Mouse (Mus musculus) heart, adult 2 months (tissue): ENCODE data around the gene Slc2a8. TPM values are rescaled to one million over a fixed set of nuclear protein-coding genes. Genes with fewer than 3 reads are reported as not detected.

Experiments used
- DNase-seq, 2 experiments: peaks; one replicate each; pipeline ENCODE4 v3.0.0; 2021
- H3K27ac ChIP-seq: fragments of 200-600 bp; 2 replicates; pipeline ENCODE4 v1.8.1; 2022
- H3K27me3 ChIP-seq: fragments of 200-500 bp; 2 replicates; pipeline ENCODE4 v1.6.1; 2012; ENCODE audit warnings: mild to moderate bottlenecking, low read length, inconsistent platforms, mixed read lengths; ENCODE audit not compliant: control insufficient read depth, insufficient read depth
- H3K36me3 ChIP-seq: fragments of 200-500 bp; 2 replicates; pipeline ENCODE4 v1.6.1; 2012; ENCODE audit warnings: low read length, inconsistent platforms; ENCODE audit not compliant: control insufficient read depth, insufficient read depth
- H3K4me1 ChIP-seq: fragments of 200-500 bp; 2 replicates; pipeline ENCODE4 v1.6.1; 2011; ENCODE audit warnings: low read length; ENCODE audit not compliant: control insufficient read depth, insufficient read depth
- H3K4me3 ChIP-seq: fragments of 200-600 bp; 2 replicates; pipeline ENCODE4 v1.8.1; 2022
- H3K79me2 ChIP-seq: fragments of 200-500 bp; replicated peaks from 2 replicates; pipeline ENCODE4 v1.6.1; 2012; ENCODE audit warnings: mild to moderate bottlenecking, inconsistent platforms, low read length, moderate library complexity, mixed read lengths; ENCODE audit not compliant: control insufficient read depth, insufficient read depth
- H3K9ac ChIP-seq: fragments of 200-500 bp; 2 replicates; pipeline ENCODE4 v1.6.1; 2012; ENCODE audit warnings: low read depth, mild to moderate bottlenecking, control low read depth, inconsistent platforms, low read length, mixed read lengths
- CTCF ChIP-seq: fragments of 200-600 bp; IDR thresholded peaks from 2 replicates; pipeline ENCODE4 v1.8.1; 2022; ENCODE audit warnings: antibody characterized with exemption, mild to moderate bottlenecking, moderate library complexity
- EP300 ChIP-seq: fragments of 200-500 bp; IDR thresholded peaks from 2 replicates; pipeline ENCODE4 v1.6.1; 2011; ENCODE audit warnings: low read depth, low read length, control low read depth; ENCODE audit not compliant: insufficient read depth
- POLR2A ChIP-seq: fragments of 200-500 bp; IDR thresholded peaks from 2 replicates; pipeline ENCODE4 v1.6.1; 2011; ENCODE audit warnings: mild to moderate bottlenecking, low read depth, low read length, control low read depth; ENCODE audit not compliant: insufficient read depth
- WGBS: fragments of 180-500 bp; shearing (Covaris S2); methylation state at CpG from one replicate; pipeline ENCODE4 v1.1.7; 2018; 5-methylcytosine and 5-hydroxymethylcytosine counted together
- intact Hi-C: fragments of 180-260 bp; cut with DNase I; formaldehyde crosslinking; loops from one replicate; pipeline ENCODE4 v1.15.1; 2025
- polyA plus RNA-seq: library from polyadenylated mRNA; depleted of rRNA; stranded (reverse); fragments of >200 nt; gene quantifications from 2 replicates; pipeline ENCODE4 v1.2.3, GENCODE M21; 2012
- total RNA-seq, 2 experiments: library from RNA; stranded (reverse); gene quantifications; 2 replicates each; pipeline ENCODE4 v1.2.3; 2021

Gene Slc2a8
- total and polyA plus RNA-seq, 3 experiments, result 12.8 to 35.7 (median 16.6) TPM

DNA sequence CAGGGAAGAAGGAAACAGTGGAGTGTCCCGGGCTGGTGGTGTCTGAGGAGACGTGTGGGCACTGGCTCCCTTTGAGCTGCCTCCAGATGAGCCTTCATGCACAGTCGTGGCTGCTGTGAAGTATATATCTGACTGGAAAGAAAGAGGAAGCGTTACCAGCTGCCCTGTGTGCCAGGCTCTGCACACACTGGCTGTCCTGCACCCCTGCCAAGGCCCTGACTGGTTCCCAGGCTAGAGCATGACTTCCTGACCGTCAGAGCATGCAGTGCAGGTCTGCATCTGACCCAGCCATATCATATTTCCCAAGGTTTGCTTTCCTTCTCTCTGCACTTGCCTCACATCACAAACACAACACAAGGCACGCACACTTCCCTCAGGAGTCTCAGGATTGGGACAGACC is 10.2 kb upstream of the Slc2a8 start:
- no peaks in the 10 kb centered on the region for H3K36me3 ChIP-seq
- intact Hi-C loops, result no loop called here
- no peaks in the 10 kb centered on the region for H3K27me3 ChIP-seq
- H3K79me2 ChIP-seq, result no peaks in the 10 kb centered on the region
- no peak for TF ChIP-seq CTCF
- no peak for TF ChIP-seq EP300
- no peak for TF ChIP-seq POLR2A
- H3K27ac ChIP-seq, result no peak overlapping the region
- no peak overlapping the region for H3K4me3 ChIP-seq
- WGBS, result 55% methylated on average over 6 of the region's 6 CpGs
- peak in 1 of 2 experiments; percentile 31 for DNase-seq
- H3K9ac ChIP-seq, result no peak overlapping the region
- H3K4me1 ChIP-seq, result no peaks in the 10 kb centered on the region

GRCm38 (mm10) chr2:32990167-32990832 is 8.4 kb upstream of the Slc2a8 start:
- DNase-seq, result no peak
- TF ChIP-seq EP300 (no peak), POLR2A (no peak), CTCF (peak; percentile 76)
- Histone ChIP-seq H3K4me3 (no peak overlapping the region), H3K36me3 (no peaks in the 10 kb centered on the region), H3K27me3 (no peaks in the 10 kb centered on the region), H3K27ac (no peak overlapping the region), H3K79me2 (no peaks in the 10 kb centered on the region), H3K4me1 (no peaks in the 10 kb centered on the region), H3K9ac (no peak overlapping the region)
- intact Hi-C loops, result no loop called here
- WGBS, result 65% methylated on average over 13 of the region's 13 CpGs

- WGBS, result 60% methylated on average over 3 of the region's 3 CpGs
- Histone ChIP-seq H3K36me3 (no peaks in the 10 kb centered on the region), H3K4me1 (no peaks in the 10 kb centered on the region), H3K79me2 (no peaks in the 10 kb centered on the region), H3K9ac (no peak overlapping the region), H3K27me3 (no peaks in the 10 kb centered on the region), H3K4me3 (no peak overlapping the region), H3K27ac (no peak overlapping the region)
- no peak for TF ChIP-seq EP300
- TF ChIP-seq CTCF, result no peak
- no peak for TF ChIP-seq POLR2A
- intact Hi-C loops, result no loop called here
- no peak for DNase-seq
These were observed 7.5 kb upstream of the Slc2a8 start for GRCm38 (mm10) chr2:32989376-32989775.

DNA sequence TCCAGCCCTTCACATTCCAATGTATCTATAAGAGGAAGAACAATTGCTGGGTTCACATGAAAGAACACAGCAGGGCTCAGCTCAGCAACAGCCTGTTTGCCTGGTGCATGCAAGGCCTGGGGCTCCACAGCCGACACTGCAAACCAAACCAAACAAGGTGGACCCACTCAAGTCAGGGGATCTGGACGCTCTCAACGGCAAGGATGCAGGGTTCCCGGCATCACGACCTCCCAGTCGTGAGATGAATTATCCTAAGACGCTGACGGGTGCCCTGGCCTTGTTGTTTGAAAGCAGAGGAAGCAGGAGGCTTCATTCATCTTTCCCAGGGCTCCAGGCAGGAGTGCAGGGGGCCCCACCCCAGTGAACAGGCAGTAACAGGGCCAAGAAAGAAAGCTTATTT is 4.0 kb upstream of the Slc2a8 start:
- intact Hi-C loops, result no loop called here
- Histone ChIP-seq H3K27me3 (no peaks in the 10 kb centered on the region), H3K27ac (no peak overlapping the region), H3K9ac (no peak overlapping the region), H3K36me3 (no peaks in the 10 kb centered on the region), H3K79me2 (no peaks in the 10 kb centered on the region), H3K4me3 (no peak overlapping the region), H3K4me1 (no peaks in the 10 kb centered on the region; the same call in none of the 2 replicates)
- WGBS, result 76% methylated on average over 8 of the region's 8 CpGs
- TF ChIP-seq POLR2A (no peak), CTCF (no peak), EP300 (no peak)
- DNase-seq, result no peak

DNA sequence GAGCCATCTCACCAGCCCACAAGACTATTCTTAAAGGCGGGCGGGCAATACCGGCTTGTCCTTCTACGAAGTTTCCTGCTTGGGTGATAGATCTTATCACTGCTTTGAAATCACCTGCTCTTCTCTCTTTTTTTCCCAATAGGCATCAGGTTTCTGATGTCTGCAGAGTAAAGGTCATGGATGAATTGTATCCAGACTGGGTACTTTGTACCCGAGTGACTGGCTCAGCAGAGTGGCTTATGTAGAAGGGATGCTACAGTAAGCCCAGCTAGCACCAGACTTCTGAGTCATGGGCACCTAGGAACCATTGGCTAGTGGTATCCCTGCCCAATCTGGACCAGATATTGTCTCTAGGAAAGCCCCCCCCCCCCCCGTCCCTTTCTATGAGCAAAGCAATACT is 1.7 kb upstream of the Slc2a8 start:
- intact Hi-C loops, result loop anchor here (2.0 to 5.0 kb wide), 2 partner anchors 15 to 149 kb away; partner anchors contain the start of gene Garnl3
- DNase-seq, result no peak
- H3K4me1 ChIP-seq, result peaks cover 1% of the 10 kb centered on the region
- H3K27ac ChIP-seq, result no peak overlapping the region
- TF ChIP-seq EP300 (no peak), CTCF (no peak), POLR2A (no peak)
- H3K4me3 ChIP-seq, result no peak overlapping the region
- H3K79me2 ChIP-seq, result no peaks in the 10 kb centered on the region
- no peaks in the 10 kb centered on the region for H3K27me3 ChIP-seq
- H3K36me3 ChIP-seq, result no peaks in the 10 kb centered on the region
- H3K9ac ChIP-seq, result no peak overlapping the region
- WGBS, result 53% methylated on average over 6 of the region's 6 CpGs

GRCm38 (mm10) chr2:32982700-32983099 is 817 bp upstream of the Slc2a8 start:
- H3K9ac ChIP-seq, result 0 out of 2 replicates have a peak overlapping the region, but pooled peaks have one; percentile 18
- H3K4me1 ChIP-seq, result peaks cover 1% of the 10 kb centered on the region
- intact Hi-C loops, result loop anchor here (2.0 to 5.0 kb wide), 2 partner anchors 14 to 150 kb away; partner anchors contain the start of gene Garnl3
- H3K36me3 ChIP-seq, result no peaks in the 10 kb centered on the region
- TF ChIP-seq CTCF (no peak), EP300 (no peak), POLR2A (peak; percentile 46; the same call in 1 of the 2 replicates)
- peak overlapping the region; percentile 52 for H3K27ac ChIP-seq
- H3K4me3 ChIP-seq, result peak overlapping the region; percentile 95
- no peaks in the 10 kb centered on the region for H3K79me2 ChIP-seq
- 0% methylated on average over 4 of the region's 4 CpGs for WGBS
- DNase-seq, result no peak
- H3K27me3 ChIP-seq, result no peaks in the 10 kb centered on the region
